Mouse (Mus musculus) lung, postnatal 0 days (tissue): ENCODE data around the gene Fkbp1b.
A peak's percentile ranks its signal among the peaks of the same experiment; 100 is the strongest.

ENCODE experiments used
- CTCF ChIP-seq: IDR thresholded peaks from 2 replicates; pipeline ENCODE4 v1.5.1; 2016; ENCODE audit warnings: antibody characterized with exemption, mild to moderate bottlenecking
- EP300 ChIP-seq: IDR thresholded peaks from 2 replicates; pipeline ENCODE4 v1.6.1; 2016; ENCODE audit warnings: antibody characterized with exemption, mild to moderate bottlenecking, control low read depth

- TF ChIP-seq CTCF (no peak), EP300 (peak; percentile 18; the same call in 1 of the 2 replicates)
These were observed 23.9 kb downstream of the Fkbp1b start, which contains the start of gene Sf3b6 for GRCm38 (mm10) chr12:4817361-4818101.
